Comparison of ENCODE assay signal across 26 mouse cellular contexts in genomic region chr9:42482944-42483343, GRCm38 (mm10).
"Had no signal": no experiment of that assay in that cellular context is flagged by ENCODE, and none has a peak within 500 bp of the region (broad histone marks: within the 10 kb centered on the region; RNA-seq: fewer than 3 reads in every experiment).

No protein-coding gene starts in this region.

- ATAC-seq: hindbrain, embryonic 16.5 days; inflammation-experienced regulatory T-cells, adult 6 months; intestine, embryonic 15.5 days; intestine, postnatal 0 days; liver, embryonic 12.5 days had no signal

- H3K9me3 ChIP-seq: heart, embryonic 13.5 days; heart, embryonic 15.5 days; hindbrain, embryonic 10.5 days; hindbrain, embryonic 12.5 days; intestine, embryonic 15.5 days; kidney, embryonic 15.5 days; limb, embryonic 13.5 days; limb, embryonic 15.5 days; liver, embryonic 12.5 days had no signal

- H3K4me1 ChIP-seq: heart, embryonic 13.5 days; heart, embryonic 15.5 days; hindbrain, embryonic 12.5 days; intestine, embryonic 15.5 days; kidney, embryonic 15.5 days; limb, embryonic 15.5 days; liver, embryonic 12.5 days had no signal

- DNase-seq: gastrocnemius, postnatal 14 days; gastrocnemius, postnatal 36 days; heart, adult 2 months; heart, postnatal 4 days; kidney, adult 2 months; kidney, adult 9 months; kidney, postnatal 14 days; kidney, postnatal 36 days; layer of hippocampus, adult 9-11 months; layer of hippocampus, postnatal 36 days; left cerebral cortex, postnatal 4 days had no signal

- H3K27ac ChIP-seq: heart, adult 2 months; heart, embryonic 13.5 days; heart, embryonic 15.5 days; hindbrain, embryonic 10.5 days; hindbrain, embryonic 12.5 days; hindbrain, embryonic 14.5 days; intestine, embryonic 15.5 days; kidney, embryonic 15.5 days; kidney, postnatal 0 days; limb, embryonic 13.5 days; limb, embryonic 15.5 days; liver, embryonic 12.5 days; liver, embryonic 14.5 days had no signal

- H3K36me3 ChIP-seq: heart, embryonic 13.5 days; heart, embryonic 15.5 days; hindbrain, embryonic 10.5 days; hindbrain, embryonic 12.5 days; intestine, embryonic 15.5 days; kidney, embryonic 15.5 days; limb, embryonic 13.5 days; limb, embryonic 15.5 days; liver, embryonic 12.5 days had no signal

- H3K4me3 ChIP-seq: heart, adult 2 months; heart, embryonic 13.5 days; heart, embryonic 15.5 days; hindbrain, embryonic 10.5 days; hindbrain, embryonic 12.5 days; intestine, embryonic 15.5 days; kidney, embryonic 15.5 days; limb, embryonic 13.5 days; limb, embryonic 15.5 days; liver, embryonic 12.5 days had no signal

- H3K27me3 ChIP-seq: heart, embryonic 13.5 days; heart, embryonic 15.5 days; hindbrain, embryonic 12.5 days; intestine, embryonic 15.5 days; kidney, embryonic 15.5 days; limb, embryonic 13.5 days; limb, embryonic 15.5 days; liver, embryonic 12.5 days had no signal
